Mouse (Mus musculus) frontal cortex, postnatal 10 days (tissue): ENCODE data around the gene Smarcb1.
"Not testable (repeated sequence)": the region's sequence is repeated elsewhere in the genome, so short reads cannot be mapped to it uniquely, and the experiment has no call there.

Source experiments
- DNase-seq, 2 experiments: peaks; one replicate each; pipeline ENCODE4 v3.0.0; 2022; ENCODE audit warnings: low spot score in 2 of 2, mixed read lengths in 1 of 2

The Smarcb1 gene

GRCm38 (mm10) chr10:75889406-75890153, 31.8 kb downstream of the Smarcb1 start:
- DNase-seq, result no peak

DNA sequence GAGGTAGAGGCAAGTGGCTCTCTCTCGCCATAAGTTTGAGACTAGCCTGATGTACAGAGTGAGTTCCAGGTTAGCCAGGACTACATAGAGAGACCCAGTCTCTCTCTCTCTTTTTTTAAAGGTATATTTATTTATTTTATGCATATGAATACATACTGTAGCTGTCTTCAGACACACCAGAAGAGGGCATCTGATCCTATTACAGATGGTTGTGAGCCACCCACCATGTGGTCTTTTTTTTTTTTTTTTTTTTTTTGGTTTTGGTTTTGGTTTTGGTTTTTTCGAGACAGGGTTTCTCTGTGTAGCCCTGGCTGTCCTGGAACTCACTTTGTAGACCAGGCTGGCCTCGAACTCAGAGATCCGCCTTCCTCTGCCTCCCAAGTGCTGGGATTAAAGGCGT, 33.9 kb downstream of the Smarcb1 start:
- not testable (repeated sequence) for DNase-seq

GRCm38 (mm10) chr10:75884742-75885141, 36.7 kb downstream of the Smarcb1 start:
- no peak for DNase-seq

DNA sequence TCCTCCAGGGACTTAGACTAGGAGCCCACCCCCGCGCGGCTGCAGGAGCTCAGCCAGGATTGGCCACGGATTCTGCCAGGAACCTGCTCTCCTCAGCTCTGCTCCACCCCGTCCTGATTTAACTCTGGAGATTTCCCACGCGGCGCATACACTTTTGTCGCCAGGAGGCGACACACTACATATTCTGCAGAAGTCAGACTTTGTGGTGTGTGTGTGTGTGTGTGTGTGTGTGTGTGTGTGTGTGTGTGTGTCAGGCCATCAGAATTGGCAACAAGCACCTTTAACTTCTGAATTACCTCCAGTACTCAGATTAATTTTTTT, 38.2 kb downstream of the Smarcb1 start:
- peak; percentile 73 to 82 for DNase-seq

GRCm38 (mm10) chr10:75882433-75883231, 38.8 kb downstream of the Smarcb1 start:
- DNase-seq, result no peak

DNA sequence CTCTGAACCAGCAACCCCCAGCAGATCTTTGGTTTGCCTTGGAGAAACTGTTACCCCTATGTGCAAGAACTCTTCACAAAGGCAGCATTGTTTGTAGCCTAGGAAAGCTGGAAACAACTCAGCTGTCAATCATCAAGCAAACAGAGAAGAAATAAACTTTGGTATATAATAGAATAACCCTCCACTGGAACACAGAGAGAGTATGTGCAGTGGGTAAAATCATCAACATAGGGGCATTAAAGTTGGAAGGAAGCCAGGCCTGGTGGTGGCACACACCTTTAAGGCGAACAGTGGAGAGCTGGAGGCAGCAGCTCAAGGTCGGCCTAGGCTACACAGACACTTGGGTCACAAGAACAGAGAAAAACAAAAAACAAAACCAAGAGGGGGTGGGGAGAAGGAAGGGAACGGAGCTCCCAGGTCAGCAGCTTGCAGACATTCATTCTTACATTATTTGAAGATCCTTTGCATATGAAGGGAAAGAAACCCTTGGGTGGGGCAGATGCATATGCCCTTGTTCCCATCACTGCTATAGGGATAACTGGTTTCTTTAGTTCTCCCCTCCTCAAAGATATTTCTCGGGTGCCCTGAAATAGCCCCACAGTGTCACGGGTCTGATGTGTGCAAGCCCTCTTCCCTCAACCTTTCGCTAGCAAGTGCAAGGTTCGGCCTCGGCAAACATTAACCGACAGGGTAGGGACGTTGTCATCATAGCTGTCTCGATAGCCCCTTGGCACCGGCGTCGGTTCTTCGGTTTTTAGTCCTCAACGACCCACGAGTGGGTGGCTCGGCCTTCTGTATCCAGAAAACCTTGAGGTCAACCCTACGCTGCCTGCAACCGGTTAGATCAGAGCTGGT, 39.6 kb downstream of the Smarcb1 start:
- DNase-seq, result no peak

DNA sequence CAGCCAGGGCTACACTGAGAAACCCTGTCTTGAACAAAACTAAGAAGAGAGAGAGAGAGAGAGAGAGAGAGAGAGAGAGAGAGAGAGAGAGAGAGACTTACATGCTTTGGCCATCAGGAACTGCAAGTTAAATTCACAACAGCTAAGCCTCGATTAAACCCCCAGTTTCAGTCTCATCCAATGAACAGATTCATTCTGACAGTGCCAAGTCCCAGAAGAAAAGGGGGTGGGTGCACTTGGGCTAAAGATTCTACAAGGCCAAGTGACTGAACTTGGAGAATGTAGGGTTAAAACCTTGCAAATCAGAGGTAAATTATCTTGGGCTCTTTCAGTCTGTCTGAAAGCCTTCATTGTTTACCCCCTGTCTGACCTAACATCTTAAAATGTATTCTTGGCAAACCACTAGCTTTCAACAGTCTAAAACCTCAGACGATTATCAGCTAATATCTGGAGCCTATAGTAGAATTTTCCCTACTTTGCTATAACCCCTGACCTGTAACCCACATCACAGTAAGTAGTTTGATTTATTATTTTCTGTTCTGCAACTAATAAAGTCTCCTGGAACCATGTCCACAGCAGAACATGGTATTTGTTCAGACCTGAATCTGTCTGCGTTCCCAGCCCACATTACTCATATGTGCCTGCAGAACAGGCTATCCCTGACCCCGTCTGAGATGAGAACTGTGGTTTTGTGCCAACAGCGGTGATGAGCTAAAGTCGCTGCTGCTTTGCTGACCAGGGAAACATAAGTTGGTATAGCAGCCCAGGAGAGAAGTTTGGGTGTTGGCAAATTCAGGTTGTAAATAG, 40.4 kb downstream of the Smarcb1 start:
- DNase-seq, result no peak

GRCm38 (mm10) chr10:75880351-75880750, 41.1 kb downstream of the Smarcb1 start:
- DNase-seq, result no peak

DNA sequence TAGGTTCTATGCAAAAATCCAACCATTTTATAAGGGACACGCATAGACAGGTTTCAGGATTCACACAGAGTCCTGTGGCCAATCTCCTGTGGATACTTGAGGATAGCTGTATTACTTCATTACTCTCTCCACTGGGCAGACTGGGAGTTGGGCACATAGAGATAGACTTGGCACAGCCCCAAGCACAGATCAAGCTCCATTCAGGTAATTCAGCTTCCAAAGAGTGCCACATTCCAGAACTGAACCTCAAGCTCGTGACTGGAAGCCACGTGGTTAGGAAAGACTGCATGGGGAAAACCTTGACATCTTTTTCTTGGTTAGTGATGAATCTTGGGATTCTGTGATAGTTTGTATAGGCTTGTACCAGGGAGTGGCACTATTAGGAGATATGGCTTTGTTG, 42.6 kb downstream of the Smarcb1 start:
- no peak for DNase-seq

DNA sequence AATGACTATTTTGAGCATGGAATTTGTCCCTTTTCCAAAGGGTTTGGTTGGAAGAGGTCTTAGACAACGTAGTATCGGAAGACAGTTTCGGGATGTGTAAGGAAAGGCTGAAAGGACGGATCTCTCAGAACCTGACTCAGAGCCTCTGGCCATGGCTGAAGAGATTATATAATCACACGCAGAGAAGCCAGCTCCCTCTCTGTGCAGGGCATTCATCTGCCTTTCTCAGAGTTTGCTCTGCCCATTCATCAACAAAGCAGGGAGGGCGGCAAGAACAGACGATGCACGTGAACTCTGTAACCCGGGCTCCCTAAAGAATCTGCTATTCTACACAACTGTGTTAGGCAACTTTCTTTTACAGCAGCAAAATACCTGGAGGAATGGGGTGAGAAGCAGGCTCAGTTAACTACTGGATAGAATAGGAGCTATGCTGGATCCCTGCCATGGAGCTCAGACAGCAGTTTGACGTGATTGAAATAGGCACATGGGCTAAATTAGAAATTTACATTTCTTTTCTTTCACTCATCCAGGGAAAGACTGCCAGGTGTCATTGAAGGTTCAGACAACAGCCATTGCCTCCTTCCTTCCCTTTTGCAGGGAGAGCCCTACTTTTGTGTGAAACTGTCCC, 47.8 kb downstream of the Smarcb1 start:
- DNase-seq, result no peak

- peak; percentile 68 to 74 for DNase-seq
These were observed 48.4 kb downstream of the Smarcb1 start for GRCm38 (mm10) chr10:75872915-75873542.

- no peak for DNase-seq
These were observed 49.1 kb downstream of the Smarcb1 start for GRCm38 (mm10) chr10:75872025-75872914.

- no peak for DNase-seq
These were observed 59.8 kb downstream of the Smarcb1 start for GRCm38 (mm10) chr10:75861587-75861986.

DNA sequence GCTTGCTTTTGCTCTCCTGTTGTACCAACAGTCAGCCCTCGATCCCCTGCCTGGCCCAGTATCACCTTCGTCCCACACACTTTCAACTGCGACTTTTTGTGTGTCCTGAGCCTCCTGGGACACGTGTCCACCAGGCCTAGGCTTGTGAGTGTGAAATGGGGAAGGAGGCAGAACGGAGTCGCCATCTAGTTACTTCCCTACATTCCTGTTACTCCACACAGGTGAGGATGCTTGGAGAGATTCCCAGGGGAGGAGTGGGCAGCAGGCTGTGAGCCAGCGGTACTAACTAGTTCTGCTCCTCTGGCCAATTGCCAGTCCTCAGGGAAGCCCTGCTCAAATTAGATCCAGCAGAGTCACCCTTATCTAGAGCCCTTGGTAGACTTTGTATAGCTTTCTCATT, 60.7 kb downstream of the Smarcb1 start:
- no peak for DNase-seq

- peak; percentile 71 to 86 for DNase-seq
These were observed 61.5 kb downstream of the Smarcb1 start, which contains the start of gene Mif for GRCm38 (mm10) chr10:75859786-75860470. Mif (minus strand) TSS chr10:75860240.

GRCm38 (mm10) chr10:75859107-75859746, 62.2 kb downstream of the Smarcb1 start:
- peak; percentile 37 to 52 for DNase-seq

GRCm38 (mm10) chr10:75857598-75857997, 63.8 kb downstream of the Smarcb1 start:
- DNase-seq, result no peak

GRCm38 (mm10) chr10:75856976-75857375, 64.4 kb downstream of the Smarcb1 start:
- DNase-seq, result no peak
